Mouse (Mus musculus) liver, embryonic 11.5 days (tissue): Measurements from ENCODE around the gene Zfp64. TPM values are rescaled to one million over a fixed set of nuclear protein-coding genes. Genes with fewer than 3 reads are reported as not detected.

Experiments
- ATAC-seq: fragments of 200-750 bp; cut with Nextera tagmentation; replicated peaks from 2 replicates; pipeline ENCODE4 v1.8.0; 2017; ENCODE audit warnings: moderate number of reproducible peaks, mild to moderate bottlenecking, moderate TSS enrichment, moderate library complexity; ENCODE audit not compliant: low FRiP score
- DNase-seq: peaks from one replicate; pipeline ENCODE4 v3.0.0-alpha.2; 2017; ENCODE audit warnings: low spot score
- H3K27ac ChIP-seq: fragments of 300-500 bp; sonication (generic); 2 replicates; pipeline ENCODE4 v1.5.1; 2014; ENCODE audit warnings: mild to moderate bottlenecking, low read depth, low read length, control low read depth
- H3K27me3 ChIP-seq: fragments of 300-500 bp; sonication (generic); replicated peaks from 2 replicates; pipeline ENCODE4 v1.6.1; 2014; ENCODE audit warnings: low read length, mixed read lengths; ENCODE audit not compliant: control insufficient read depth, insufficient read depth
- H3K36me3 ChIP-seq: fragments of 300-500 bp; sonication (generic); 2 replicates; pipeline ENCODE4 v1.6.1; 2014; ENCODE audit warnings: mild to moderate bottlenecking, low read length, moderate library complexity, mixed read lengths; ENCODE audit not compliant: control insufficient read depth, insufficient read depth
- H3K4me1 ChIP-seq: fragments of 300-500 bp; sonication (generic); replicated peaks from 2 replicates; pipeline ENCODE4 v1.6.1; 2014; ENCODE audit warnings: low read length, mixed read lengths; ENCODE audit not compliant: control insufficient read depth, insufficient read depth
- H3K4me2 ChIP-seq: fragments of 300-500 bp; sonication (generic); 2 replicates; pipeline ENCODE4 v1.6.1; 2014; ENCODE audit warnings: mild to moderate bottlenecking, control low read depth, moderate library complexity
- H3K4me3 ChIP-seq: fragments of 300-500 bp; sonication (generic); 2 replicates; pipeline ENCODE4 v1.5.1; 2014; ENCODE audit warnings: low read depth, low read length, control low read depth
- H3K9ac ChIP-seq: fragments of 300-500 bp; sonication (generic); 2 replicates; pipeline ENCODE4 v1.6.1; 2014; ENCODE audit warnings: low read depth, low read length, control low read depth
- H3K9me3 ChIP-seq: fragments of 300-500 bp; sonication (generic); 2 replicates; pipeline ENCODE4 v1.6.1; 2016; ENCODE audit warnings: low read length, inconsistent platforms, mixed read lengths; ENCODE audit not compliant: control insufficient read depth
- WGBS: fragments of 180-500 bp; shearing (Covaris S2); extraction: QIAGEN DNeasy Blood & Tissue Kit; methylation state at CpG from one replicate; pipeline ENCODE4 v1.1.7; 2014; 5-methylcytosine and 5-hydroxymethylcytosine counted together
- polyA plus RNA-seq: library from polyadenylated mRNA; unstranded; fragments of >200 nt; fragmentation: Nextera tagmentation; extraction: Ambion mirVana; gene quantifications from 2 replicates; pipeline ENCODE4 v1.2.1, GENCODE M21; 2014

The Zfp64 gene
- polyA plus RNA-seq, 1 experiment from 2014 or later = 30.6 TPM

- Histone ChIP-seq H3K27ac (no peak overlapping the region), H3K9me3 (no peaks in the 10 kb centered on the region), H3K36me3 (no peaks in the 10 kb centered on the region), H3K4me1 (peaks cover under 1% of the 10 kb centered on the region; the same call in 1 of the 2 replicates), H3K9ac (no peak overlapping the region), H3K4me3 (no peak overlapping the region), H3K4me2 (no peak overlapping the region), H3K27me3 (no peaks in the 10 kb centered on the region)
- DNase-seq = no peak
- no peak for ATAC-seq
- 81% methylated on average over 3 of the region's 3 CpGs for WGBS
These were observed 5.4 kb upstream of the Zfp64 start for GRCm38 (mm10) chr2:168960814-168961213.

GRCm38 (mm10) chr2:168959339-168959885 lies 4.0 kb upstream of the Zfp64 start:
- Histone ChIP-seq H3K27me3 (no peaks in the 10 kb centered on the region), H3K9me3 (no peaks in the 10 kb centered on the region), H3K4me2 (no peak overlapping the region), H3K4me3 (no peak overlapping the region), H3K4me1 (peaks cover 6% of the 10 kb centered on the region; the same call in 1 of the 2 replicates), H3K36me3 (no peaks in the 10 kb centered on the region), H3K9ac (no peak overlapping the region), H3K27ac (no peak overlapping the region)
- ATAC-seq (no peak), DNase-seq (no peak)
- WGBS = 79% methylated on average over 14 of the region's 14 CpGs

GRCm38 (mm10) chr2:168955850-168956346 lies 511 bp upstream of the Zfp64 start:
- Histone ChIP-seq H3K4me1 (peaks cover 15% of the 10 kb centered on the region), H3K4me2 (peak overlapping the region; percentile 80), H3K9me3 (no peaks in the 10 kb centered on the region), H3K27ac (peak overlapping the region; percentile 78), H3K4me3 (peak overlapping the region; percentile 84), H3K27me3 (no peaks in the 10 kb centered on the region), H3K36me3 (peaks cover 9% of the 10 kb centered on the region; the same call in 1 of the 2 replicates), H3K9ac (peak overlapping the region; percentile 88)
- 33% methylated on average over 10 of the region's 10 CpGs for WGBS
- DNase-seq = no peak
- ATAC-seq = peak; percentile 54

- Histone ChIP-seq H3K27ac (peak overlapping the region; percentile 78; the same call in 1 of the 2 replicates), H3K4me3 (peak overlapping the region; percentile 84), H3K4me1 (peaks cover 15% of the 10 kb centered on the region), H3K9ac (peak overlapping the region; percentile 88), H3K36me3 (peaks cover 16% of the 10 kb centered on the region), H3K9me3 (no peaks in the 10 kb centered on the region), H3K4me2 (peak overlapping the region; percentile 80), H3K27me3 (no peaks in the 10 kb centered on the region)
- peak; percentile 48 for DNase-seq
- ATAC-seq = no peak
- WGBS = 8% methylated on average over 8 of the region's 8 CpGs
These were observed 1.0 kb downstream of the Zfp64 start for GRCm38 (mm10) chr2:168954376-168954775.

- H3K4me3 ChIP-seq = no peak overlapping the region
- H3K9ac ChIP-seq = no peak overlapping the region
- H3K9me3 ChIP-seq = no peaks in the 10 kb centered on the region
- H3K27me3 ChIP-seq = no peaks in the 10 kb centered on the region
- DNase-seq = no peak
- peaks cover 50% of the 10 kb centered on the region for H3K36me3 ChIP-seq
- peaks cover 1% of the 10 kb centered on the region for H3K4me1 ChIP-seq
- no peak overlapping the region for H3K4me2 ChIP-seq
- 79% methylated on average over 6 of the region's 6 CpGs for WGBS
- ATAC-seq = no peak
- no peak overlapping the region for H3K27ac ChIP-seq
These were observed 6.9 kb downstream of the Zfp64 start for GRCm38 (mm10) chr2:168948506-168948905.

- 95% methylated on average over 1 of the region's 1 CpGs for WGBS
- Histone ChIP-seq H3K9me3 (no peaks in the 10 kb centered on the region), H3K36me3 (peaks cover 50% of the 10 kb centered on the region), H3K9ac (no peak overlapping the region), H3K4me3 (no peak overlapping the region), H3K4me1 (no peaks in the 10 kb centered on the region), H3K27me3 (no peaks in the 10 kb centered on the region), H3K27ac (no peak overlapping the region), H3K4me2 (no peak overlapping the region)
- DNase-seq (no peak), ATAC-seq (no peak)
These were observed 7.7 kb downstream of the Zfp64 start for GRCm38 (mm10) chr2:168947663-168948062.

GRCm38 (mm10) chr2:168944011-168944410 lies 11.4 kb downstream of the Zfp64 start:
- H3K36me3 ChIP-seq = peaks cover 44% of the 10 kb centered on the region
- no peak for ATAC-seq

GRCm38 (mm10) chr2:168939941-168940340 lies 15.4 kb downstream of the Zfp64 start:
- Histone ChIP-seq H3K27ac (no peak overlapping the region), H3K4me3 (no peak overlapping the region), H3K4me2 (no peak overlapping the region), H3K4me1 (no peaks in the 10 kb centered on the region), H3K36me3 (peaks cover 32% of the 10 kb centered on the region), H3K9ac (no peak overlapping the region), H3K27me3 (no peaks in the 10 kb centered on the region), H3K9me3 (no peaks in the 10 kb centered on the region)
- 92% methylated on average over 8 of the region's 8 CpGs for WGBS
- DNase-seq (no peak), ATAC-seq (no peak)

More at GRCm38 (mm10) chr2:168944011-168944410, 11.4 kb downstream of the Zfp64 start:
- no peak overlapping the region for H3K27ac ChIP-seq
- no peak overlapping the region for H3K9ac ChIP-seq
- no peak for DNase-seq
- H3K9me3 ChIP-seq = no peaks in the 10 kb centered on the region
- H3K27me3 ChIP-seq = no peaks in the 10 kb centered on the region
- H3K4me2 ChIP-seq = no peak overlapping the region
- 92% methylated on average over 4 of the region's 4 CpGs for WGBS
- no peak overlapping the region for H3K4me3 ChIP-seq
- no peaks in the 10 kb centered on the region for H3K4me1 ChIP-seq

GRCm38 (mm10) chr2:168939261-168939933 lies 16.0 kb downstream of the Zfp64 start:
- H3K36me3 ChIP-seq = peaks cover 34% of the 10 kb centered on the region
- 89% methylated on average over 10 of the region's 10 CpGs for WGBS
- no peak overlapping the region for H3K4me2 ChIP-seq
- H3K9ac ChIP-seq = no peak overlapping the region
- H3K9me3 ChIP-seq = no peaks in the 10 kb centered on the region
- ATAC-seq (no peak), DNase-seq (no peak)
- H3K4me1 ChIP-seq = no peaks in the 10 kb centered on the region
- H3K4me3 ChIP-seq = no peak overlapping the region
- no peak overlapping the region for H3K27ac ChIP-seq
- no peaks in the 10 kb centered on the region for H3K27me3 ChIP-seq
